Mouse (Mus musculus) cerebellum, adult 11 months (tissue): Measurements from ENCODE around the gene Scrg1.
"Not testable (repeated sequence)": the region's sequence is repeated elsewhere in the genome, so short reads cannot be mapped to it uniquely, and the experiment has no call there.

Experiments used
- DNase-seq: peaks from one replicate; pipeline ENCODE4 v3.0.0; 2022

The Scrg1 gene

DNA sequence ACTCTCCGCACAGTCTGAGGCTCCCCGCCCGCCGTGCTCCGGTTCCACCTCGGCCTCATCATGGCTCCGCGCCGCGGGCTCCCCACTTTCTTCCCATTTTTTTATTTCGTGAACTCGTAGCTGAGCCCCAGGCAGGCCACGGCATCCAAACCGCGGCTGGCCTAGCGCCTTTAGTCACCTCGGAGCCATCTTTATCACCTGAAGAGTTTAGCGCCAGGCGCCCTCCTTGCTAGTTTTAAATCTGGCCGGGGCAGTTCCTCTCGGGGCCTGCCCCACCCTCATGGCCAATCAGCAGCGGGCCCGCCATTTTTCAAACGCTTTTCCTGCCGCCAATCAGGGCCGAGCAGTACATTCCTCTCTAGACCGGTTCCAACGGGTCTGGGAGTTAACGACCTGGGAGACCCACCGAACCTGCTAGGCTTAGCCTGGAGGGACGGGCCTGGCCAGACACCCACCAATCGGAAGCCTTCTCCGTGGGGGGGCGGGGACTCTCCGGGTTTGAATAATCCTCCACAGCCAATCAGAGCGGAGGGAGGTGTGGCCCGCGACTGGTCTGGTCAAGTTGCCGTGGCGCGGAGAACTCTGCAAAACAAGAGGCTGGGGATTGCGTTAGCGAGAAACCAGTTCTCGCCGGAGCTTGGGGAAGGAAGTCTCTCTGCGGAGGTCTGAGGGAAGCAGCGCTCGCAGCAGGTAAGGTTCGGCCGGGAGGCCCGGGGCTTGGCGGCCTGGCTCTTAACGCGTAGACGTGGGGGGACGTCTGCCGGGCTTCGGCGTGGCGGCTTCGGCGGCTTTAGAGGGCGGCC lies 55.8 kb downstream of the Scrg1 start, which contains the start of gene Hmgb2:
TSS of gene Hmgb2 (plus strand) at position 592 of the 803 bp plus-strand sequence.
- peak; percentile 100 for DNase-seq

DNA sequence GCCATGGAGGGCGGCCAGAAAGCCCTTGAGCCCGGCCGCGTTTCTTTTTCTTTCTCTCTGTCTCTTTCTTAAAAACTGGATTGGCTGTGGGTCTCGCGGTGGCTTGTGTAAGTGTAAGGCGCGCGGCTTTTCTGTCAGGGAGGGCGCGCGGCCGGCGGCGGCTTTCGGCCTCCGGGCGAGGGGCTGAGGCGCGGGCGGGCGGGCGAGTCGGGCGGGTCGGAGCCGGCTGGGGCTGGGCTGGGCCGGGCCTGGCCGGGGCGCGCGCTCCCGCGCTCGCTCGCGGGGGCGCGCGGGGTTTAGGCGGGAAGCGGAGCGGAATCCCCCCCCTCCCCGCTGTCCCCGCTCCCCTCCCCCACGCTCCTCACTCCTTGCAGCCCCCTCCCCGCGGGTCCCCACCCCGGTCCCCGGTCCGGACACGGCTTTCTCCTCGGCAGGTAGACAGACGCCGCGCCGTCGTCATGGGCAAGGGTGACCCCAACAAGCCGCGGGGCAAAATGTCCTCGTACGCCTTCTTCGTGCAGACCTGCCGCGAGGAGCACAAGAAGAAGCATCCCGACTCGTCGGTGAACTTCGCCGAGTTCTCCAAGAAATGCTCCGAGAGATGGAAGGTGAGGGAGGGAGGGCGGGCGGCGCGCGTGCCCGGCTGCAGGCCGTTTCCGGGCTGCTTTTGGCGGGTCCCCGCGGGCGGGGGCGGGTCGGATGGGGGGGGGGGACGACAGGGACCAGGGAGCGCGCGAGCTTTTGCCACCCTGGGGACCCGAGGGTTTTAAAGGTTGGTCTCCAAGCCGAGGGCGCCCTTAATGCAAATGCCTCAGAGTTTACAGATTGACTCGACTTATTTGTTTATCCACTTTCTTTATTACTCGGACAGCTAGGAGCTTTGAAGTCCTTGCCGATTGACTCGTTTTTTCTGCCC lies 56.7 kb downstream of the Scrg1 start:
- DNase-seq = peak; percentile 39

DNA sequence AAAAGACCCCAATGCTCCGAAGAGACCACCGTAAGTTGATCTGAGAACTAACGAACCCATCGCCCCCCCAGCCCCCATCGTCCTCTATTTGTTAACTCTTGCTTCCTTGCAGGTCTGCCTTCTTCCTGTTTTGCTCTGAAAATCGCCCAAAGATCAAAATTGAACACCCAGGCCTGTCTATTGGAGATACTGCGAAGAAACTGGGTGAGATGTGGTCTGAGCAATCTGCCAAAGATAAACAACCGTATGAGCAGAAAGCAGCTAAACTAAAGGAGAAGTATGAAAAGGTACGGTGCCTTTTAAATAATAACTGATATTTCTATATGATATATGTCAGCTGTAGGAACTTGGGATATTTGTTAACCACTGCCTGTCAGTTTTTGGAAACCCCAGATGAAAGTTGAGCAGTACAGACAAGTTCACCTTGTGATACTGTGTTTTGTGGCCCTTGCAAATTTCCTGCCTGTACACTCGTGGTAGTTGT lies 57.5 kb downstream of the Scrg1 start:
- not testable (repeated sequence) for DNase-seq

DNA sequence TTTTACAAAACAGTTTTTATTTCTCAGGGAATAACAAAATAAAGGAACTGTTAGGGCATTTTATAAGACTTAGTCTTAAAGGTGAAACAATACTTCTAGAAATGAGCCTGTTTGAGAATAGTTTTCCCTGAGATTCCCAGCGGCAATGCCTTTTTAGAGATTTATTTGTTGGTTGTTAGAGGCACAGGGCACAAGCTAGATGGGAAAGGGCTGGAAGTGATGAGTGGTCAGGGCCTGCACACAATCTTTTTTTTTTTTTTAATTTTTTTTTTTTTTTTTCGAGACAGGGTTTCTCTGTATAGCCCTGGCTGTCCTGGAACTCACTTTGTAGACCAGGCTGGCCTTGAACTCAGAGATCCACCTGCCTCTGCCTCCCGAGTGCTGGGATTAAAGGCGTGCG lies 61.0 kb downstream of the Scrg1 start:
- not testable (repeated sequence) for DNase-seq

DNA sequence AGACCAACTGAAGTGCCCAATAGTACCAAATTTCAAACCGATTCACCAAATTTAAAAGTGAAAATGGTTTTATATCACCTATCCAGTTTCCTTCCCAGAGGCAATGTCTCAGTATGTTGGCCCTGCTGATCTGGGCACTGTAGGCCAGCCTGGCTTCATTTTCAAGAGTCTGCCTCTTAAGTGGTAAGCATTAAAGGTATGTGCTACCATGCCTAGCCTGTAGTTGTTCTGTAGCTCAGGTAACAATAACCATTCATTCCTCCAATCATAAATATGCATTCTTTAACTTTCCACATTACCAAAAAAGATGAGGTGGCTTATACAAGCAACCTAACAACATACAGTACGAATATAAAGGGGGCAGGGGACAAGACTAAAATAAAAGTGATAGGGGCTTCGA lies 62.0 kb downstream of the Scrg1 start:
- no peak for DNase-seq

DNA sequence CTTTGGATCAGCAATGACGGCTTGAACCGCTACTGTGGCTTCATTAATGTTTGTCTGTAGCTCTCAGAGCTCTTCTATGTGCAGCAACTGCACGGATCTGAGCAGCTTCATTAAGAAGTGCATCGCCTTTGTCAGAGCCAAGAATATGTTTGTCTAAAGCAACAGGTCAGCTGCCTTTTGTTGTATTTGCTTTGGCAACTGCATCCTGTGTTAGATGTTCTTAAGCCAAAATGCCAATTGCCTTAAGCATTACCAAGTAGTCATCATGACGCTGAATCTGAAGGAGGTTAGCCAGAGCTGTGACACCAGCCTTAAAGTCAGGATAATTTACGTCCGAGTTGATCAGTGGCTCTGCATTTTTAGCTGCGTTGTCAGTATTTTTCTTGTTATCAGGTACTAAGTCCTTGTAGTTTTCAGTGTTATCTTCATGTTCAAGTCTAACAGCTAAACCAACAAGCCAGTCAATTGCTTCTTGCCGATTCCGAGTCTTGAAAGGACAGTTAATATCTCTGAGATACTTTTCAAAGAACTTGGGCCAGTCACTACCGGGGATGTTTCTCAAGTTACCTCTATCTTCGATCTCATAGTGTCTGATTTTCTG lies 64.6 kb downstream of the Scrg1 start:
- no peak for DNase-seq
